Mouse (Mus musculus) heart, postnatal 0 days (tissue): ENCODE measurements around the gene Esx1.

Source experiments
- CTCF ChIP-seq: IDR thresholded peaks from 2 replicates; pipeline ENCODE4 v1.5.1; 2016; ENCODE audit warnings: antibody characterized with exemption, control low read depth, low read depth
- EP300 ChIP-seq: IDR thresholded peaks from 2 replicates; pipeline ENCODE4 v1.6.1; 2016; ENCODE audit warnings: antibody characterized with exemption, low read depth

DNA sequence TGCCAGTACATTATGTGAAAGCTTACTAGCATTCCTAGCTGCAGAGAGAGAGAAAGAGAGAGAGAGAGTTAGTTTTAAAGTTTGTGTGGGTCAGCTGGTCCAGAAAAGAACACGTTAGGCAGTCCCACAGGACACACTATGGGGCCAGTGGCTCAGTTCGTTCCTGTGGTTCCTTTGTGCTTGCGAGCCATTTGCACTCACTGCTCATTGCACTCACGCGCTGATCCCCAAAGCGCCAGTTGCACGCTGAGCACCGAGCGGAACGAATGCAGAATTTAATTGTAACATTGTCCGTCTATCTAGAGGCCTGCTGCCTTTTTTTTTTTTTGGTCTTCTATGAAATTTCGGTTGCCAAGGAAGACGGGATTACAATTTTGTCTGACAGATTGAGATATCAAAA, 15.4 kb downstream of the Esx1 start:
- TF ChIP-seq CTCF, result no peak
- TF ChIP-seq EP300, result no peak
